Mouse (Mus musculus): Measurements from ENCODE around the gene Gm8334.
"Not testable (repeated sequence)": the region's sequence is repeated elsewhere in the genome, so short reads cannot be mapped to it uniquely, and the experiment has no call there.

Gene Gm8334

DNA sequence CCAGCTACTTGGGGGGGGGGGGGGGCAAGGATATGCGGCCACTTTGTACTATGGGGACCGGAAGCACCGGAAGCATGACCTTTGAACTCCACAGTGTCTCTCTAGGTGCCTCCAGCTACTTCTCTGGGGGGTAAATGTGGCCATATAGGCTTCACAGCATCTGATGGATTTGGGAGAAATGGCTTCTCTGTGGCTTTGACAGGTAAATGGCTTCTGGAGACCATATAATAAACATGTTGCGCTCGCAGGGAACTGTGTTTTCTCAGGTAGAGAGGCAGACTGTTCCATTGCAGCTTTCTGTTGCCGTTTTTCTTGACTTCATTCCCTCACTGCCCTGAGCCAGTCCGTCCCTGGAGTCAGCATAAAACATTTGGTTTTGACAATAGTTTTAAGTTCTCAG is at the start of gene Gm8334:
Gm8334 (minus strand) TSS at position 101 of the 400 bp plus-strand sequence.
- not testable (repeated sequence) for DNase-seq (ENCODE audit: low spot score in 2 of 2)

DNA sequence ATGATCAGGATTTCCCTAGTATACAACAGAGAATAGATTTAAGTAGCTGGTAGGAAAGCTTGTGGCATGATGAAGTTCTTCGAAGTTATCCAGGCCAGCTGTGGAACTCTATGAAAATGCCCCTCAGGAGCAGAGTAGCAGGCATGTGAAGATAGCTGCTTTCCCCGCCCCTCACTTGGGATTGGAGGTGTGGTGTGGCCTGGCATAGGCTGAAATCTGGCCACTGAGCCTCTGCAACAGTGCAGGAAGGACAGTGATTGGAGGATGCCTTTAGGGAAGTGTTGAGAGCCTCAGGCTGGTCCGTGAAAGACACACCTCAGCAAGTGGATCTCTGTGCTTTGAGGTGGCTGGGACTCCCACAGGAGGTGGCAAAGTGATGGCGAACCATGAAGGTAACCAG is 48.3 kb upstream of the Gm8334 start, which contains the start of gene Gm15127:
Gm15127 (plus strand) TSS at position 301 of the 400 bp plus-strand sequence.
- not testable (repeated sequence) for DNase-seq (ENCODE audit: low spot score in 2 of 2)

Data from spleen, postnatal 36 days (tissue).